Mouse (Mus musculus) kidney, embryonic 15.5 days (tissue): ENCODE results near the gene Baat. TPM values are rescaled to one million over a fixed set of nuclear protein-coding genes. Genes with fewer than 3 reads are reported as not detected.
A peak's percentile ranks its signal among the peaks of the same experiment; 100 is the strongest.
"Not testable (repeated sequence)": the region's sequence is repeated elsewhere in the genome, so short reads cannot be mapped to it uniquely, and the experiment has no call there.

Experiments
- ATAC-seq: fragments of 200-750 bp; cut with Nextera tagmentation; replicated peaks from 2 replicates; pipeline ENCODE4 v1.8.0; 2017; ENCODE audit warnings: moderate TSS enrichment; ENCODE audit not compliant: low FRiP score
- H3K27ac ChIP-seq: fragments of 300-500 bp; sonication (generic); 2 replicates; pipeline ENCODE4 v1.5.1; 2015; ENCODE audit warnings: mild to moderate bottlenecking, inconsistent platforms
- H3K27me3 ChIP-seq: fragments of 300-500 bp; sonication (generic); 2 replicates; pipeline ENCODE4 v1.6.1; 2015; ENCODE audit warnings: inconsistent platforms
- H3K36me3 ChIP-seq: fragments of 300-500 bp; sonication (generic); 2 replicates; pipeline ENCODE4 v1.6.1; 2015; ENCODE audit warnings: inconsistent platforms
- H3K4me1 ChIP-seq: fragments of 300-500 bp; sonication (generic); 2 replicates; pipeline ENCODE4 v1.6.1; 2015; ENCODE audit warnings: inconsistent platforms
- H3K4me2 ChIP-seq: fragments of 300-500 bp; sonication (generic); 2 replicates; pipeline ENCODE4 v1.6.1; 2015; ENCODE audit warnings: moderate library complexity, mild to moderate bottlenecking, inconsistent platforms
- H3K4me3 ChIP-seq: fragments of 300-500 bp; sonication (generic); replicated peaks from 2 replicates; pipeline ENCODE4 v1.5.1; 2015; ENCODE audit warnings: mild to moderate bottlenecking, inconsistent platforms
- H3K9ac ChIP-seq: fragments of 300-500 bp; sonication (generic); 2 replicates; pipeline ENCODE4 v1.6.1; 2015; ENCODE audit warnings: mild to moderate bottlenecking, inconsistent platforms
- H3K9me3 ChIP-seq: fragments of 300-500 bp; sonication (generic); replicated peaks from 2 replicates; pipeline ENCODE4 v1.6.1; 2016; ENCODE audit warnings: inconsistent platforms
- WGBS: fragments of 180-500 bp; shearing (Covaris S2); methylation state at CpG from one replicate; pipeline ENCODE4 v1.1.7; 2015; ENCODE audit warnings: mixed read lengths; 5-methylcytosine and 5-hydroxymethylcytosine counted together
- polyA plus RNA-seq: library from polyadenylated mRNA; unstranded; fragments of >200 nt; fragmentation: Nextera tagmentation; extraction: Ambion mirVana; gene quantifications from 2 replicates; pipeline ENCODE4 v1.2.1, GENCODE M21; 2015

Baat gene
- polyA plus RNA-seq, 1 experiment from 2014 or later, result 0.16 TPM

GRCm38 (mm10) chr4:49521346-49521745, 15.0 kb upstream of the Baat start:
- H3K27ac ChIP-seq, result peak overlapping the region; percentile 58
- WGBS, result under 1% methylated on average over 17 of the region's 17 CpGs
- H3K36me3 ChIP-seq, result peaks cover 35% of the 10 kb centered on the region
- no peaks in the 10 kb centered on the region for H3K27me3 ChIP-seq
- peak overlapping the region; percentile 80 for H3K4me3 ChIP-seq
- peak overlapping the region; percentile 59 for H3K9ac ChIP-seq
- peak overlapping the region; percentile 69 for H3K4me2 ChIP-seq
- peak; percentile 31 for ATAC-seq
- no peaks in the 10 kb centered on the region for H3K9me3 ChIP-seq
- peaks cover 17% of the 10 kb centered on the region for H3K4me1 ChIP-seq

GRCm38 (mm10) chr4:49520572-49521340, 14.4 kb upstream of the Baat start, which contains the start of the genes Mrpl50 and Zfp189:
Gene Mrpl50, minus strand, starts transcription at chr4:49521093.
Gene Zfp189, plus strand, starts transcription at chr4:49521176.
- Histone ChIP-seq H3K9ac (peak within 1 kb of the TSS; percentile 71), H3K9me3 (no peaks in the 10 kb centered on the region), H3K4me1 (peaks cover 17% of the 10 kb centered on the region), H3K36me3 (peaks cover 29% of the 10 kb centered on the region), H3K27me3 (no peaks in the 10 kb centered on the region), H3K4me2 (peak within 1 kb of the TSS; percentile 69), H3K27ac (peak within 1 kb of the TSS; percentile 61), H3K4me3 (peak within 1 kb of the TSS; percentile 80)
- peak; percentile 100 for ATAC-seq
- 0% methylated on average over 41 of the region's 41 CpGs for whole genome bisulfite sequencing

- H3K27ac ChIP-seq, result no peak overlapping the region
- H3K27me3 ChIP-seq, result no peaks in the 10 kb centered on the region
- no peak for ATAC-seq
- no peaks in the 10 kb centered on the region for H3K9me3 ChIP-seq
- whole genome bisulfite sequencing, result 81% methylated on average over 5 of the region's 5 CpGs
- peaks cover 17% of the 10 kb centered on the region for H3K4me1 ChIP-seq
- peak overlapping the region; percentile 41 for H3K4me2 ChIP-seq
- no peak overlapping the region for H3K9ac ChIP-seq
- peaks cover 26% of the 10 kb centered on the region for H3K36me3 ChIP-seq
- 0 out of 2 replicates have a peak overlapping the region, but pooled peaks have one; percentile 14 for H3K4me3 ChIP-seq
Observed at GRCm38 (mm10) chr4:49519476-49519875, 13.1 kb upstream of the Baat start.

GRCm38 (mm10) chr4:49514441-49514840, 8.1 kb upstream of the Baat start:
- Histone ChIP-seq H3K9me3 (no peaks in the 10 kb centered on the region), H3K27me3 (no peaks in the 10 kb centered on the region), H3K36me3 (peaks cover 41% of the 10 kb centered on the region), H3K27ac (no peak overlapping the region), H3K4me1 (peaks cover 6% of the 10 kb centered on the region; the same call in 1 of the 2 replicates), H3K9ac (no peak overlapping the region), H3K4me2 (no peak overlapping the region), H3K4me3 (no peak overlapping the region)
- no peak for ATAC-seq
- 96% methylated on average over 6 of the region's 6 CpGs for WGBS

- WGBS, result 89% methylated on average over 4 of the region's 4 CpGs
- no peak for ATAC-seq
Observed at GRCm38 (mm10) chr4:49512636-49513035, 6.3 kb upstream of the Baat start.

GRCm38 (mm10) chr4:49510236-49510835, 4.0 kb upstream of the Baat start:
- WGBS, result 100% methylated on average over 1 of the region's 1 CpGs

More at GRCm38 (mm10) chr4:49512636-49513035, 6.3 kb upstream of the Baat start:
- Histone ChIP-seq H3K4me1 (no peaks in the 10 kb centered on the region), H3K36me3 (peaks cover 35% of the 10 kb centered on the region), H3K4me2 (no peak overlapping the region), H3K27ac (no peak overlapping the region), H3K4me3 (no peak overlapping the region), H3K9me3 (no peaks in the 10 kb centered on the region), H3K27me3 (no peaks in the 10 kb centered on the region), H3K9ac (no peak overlapping the region)

GRCm38 (mm10) chr4:49509183-49509582, 2.8 kb upstream of the Baat start:
- 89% methylated on average over 2 of the region's 2 CpGs for WGBS
- no peak overlapping the region for H3K9ac ChIP-seq
- peaks cover 26% of the 10 kb centered on the region for H3K36me3 ChIP-seq
- H3K4me2 ChIP-seq, result no peak overlapping the region
- no peaks in the 10 kb centered on the region for H3K4me1 ChIP-seq
- H3K4me3 ChIP-seq, result no peak overlapping the region
- H3K27ac ChIP-seq, result no peak overlapping the region
- H3K9me3 ChIP-seq, result no peaks in the 10 kb centered on the region
- no peak for ATAC-seq
- H3K27me3 ChIP-seq, result no peaks in the 10 kb centered on the region

More at GRCm38 (mm10) chr4:49510236-49510835, 4.0 kb upstream of the Baat start:
- peaks cover 31% of the 10 kb centered on the region for H3K36me3 ChIP-seq
- H3K27ac ChIP-seq, H3K4me1 ChIP-seq, H3K9me3 ChIP-seq, H3K4me3 ChIP-seq, ATAC-seq, H3K9ac ChIP-seq, H3K27me3 ChIP-seq, H3K4me2 ChIP-seq: not testable (repeated sequence)

- no peak overlapping the region for H3K9ac ChIP-seq
- no peaks in the 10 kb centered on the region for H3K9me3 ChIP-seq
- no peak overlapping the region for H3K27ac ChIP-seq
- no peak overlapping the region for H3K4me3 ChIP-seq
- H3K27me3 ChIP-seq, result no peaks in the 10 kb centered on the region
- H3K4me1 ChIP-seq, result no peaks in the 10 kb centered on the region
- no peak for ATAC-seq
- no peak overlapping the region for H3K4me2 ChIP-seq
- WGBS, result 88% methylated on average over 1 of the region's 1 CpGs
- H3K36me3 ChIP-seq, result no peaks in the 10 kb centered on the region
Observed at GRCm38 (mm10) chr4:49503563-49503962, 2.8 kb downstream of the Baat start.

- H3K4me2 ChIP-seq, H3K4me1 ChIP-seq, H3K36me3 ChIP-seq, ATAC-seq, H3K4me3 ChIP-seq, H3K9me3 ChIP-seq, H3K9ac ChIP-seq, H3K27ac ChIP-seq, H3K27me3 ChIP-seq: not testable (repeated sequence)
- WGBS, result 79% methylated on average over 3 of the region's 3 CpGs
Observed at GRCm38 (mm10) chr4:49485934-49486650, 20.3 kb downstream of the Baat start.

GRCm38 (mm10) chr4:49485442-49485841, 20.9 kb downstream of the Baat start:
- Histone ChIP-seq H3K27ac (no peak overlapping the region), H3K27me3 (no peaks in the 10 kb centered on the region), H3K9ac (no peak overlapping the region), H3K4me3 (no peak overlapping the region), H3K4me1 (0 out of 2 replicates have a peak, but pooled peaks cover 2% of the 10 kb centered on the region), H3K9me3 (no peaks in the 10 kb centered on the region), H3K36me3 (no peaks in the 10 kb centered on the region), H3K4me2 (no peak overlapping the region)
- 0 out of 2 replicates have a peak, but pooled peaks have one; percentile 87 for ATAC-seq

- ATAC-seq, result no peak
- Histone ChIP-seq H3K27me3 (no peaks in the 10 kb centered on the region), H3K36me3 (no peaks in the 10 kb centered on the region), H3K4me2 (no peak overlapping the region), H3K27ac (no peak overlapping the region), H3K9me3 (no peaks in the 10 kb centered on the region), H3K4me3 (no peak overlapping the region), H3K4me1 (peaks cover 9% of the 10 kb centered on the region; the same call in 1 of the 2 replicates), H3K9ac (no peak overlapping the region)
- 48% methylated on average over 3 of the region's 3 CpGs for WGBS
Observed at GRCm38 (mm10) chr4:49480896-49481295, 25.5 kb downstream of the Baat start.
